Mouse (Mus musculus): ENCODE measurements around the gene Gm6358.
"Not testable (repeated sequence)": the region's sequence is repeated elsewhere in the genome, so short reads cannot be mapped to it uniquely, and the experiment has no call there.

Gene Gm6358

DNA sequence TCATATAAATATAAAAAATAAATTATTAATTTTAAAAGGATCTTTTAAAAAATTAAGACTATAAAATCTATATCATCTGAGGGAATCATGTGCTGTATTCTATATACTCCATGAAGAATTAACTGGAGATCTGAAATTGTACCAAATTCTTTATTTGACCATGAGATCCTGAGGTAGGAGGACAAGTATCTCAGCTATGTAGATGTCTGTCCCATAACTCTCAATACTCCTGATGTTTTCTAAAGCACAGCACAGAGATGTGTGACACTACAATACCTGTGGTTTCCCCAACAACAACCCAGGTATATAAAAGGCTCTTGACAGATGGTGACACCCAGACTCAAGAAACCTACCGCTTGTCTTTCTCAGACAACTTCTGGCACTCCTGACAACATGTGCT lies at the start of gene Gm6358:
TSS of gene Gm6358 (plus strand) at position 301 of the 400 bp plus-strand sequence.
- DNase-seq = no peak

DNA sequence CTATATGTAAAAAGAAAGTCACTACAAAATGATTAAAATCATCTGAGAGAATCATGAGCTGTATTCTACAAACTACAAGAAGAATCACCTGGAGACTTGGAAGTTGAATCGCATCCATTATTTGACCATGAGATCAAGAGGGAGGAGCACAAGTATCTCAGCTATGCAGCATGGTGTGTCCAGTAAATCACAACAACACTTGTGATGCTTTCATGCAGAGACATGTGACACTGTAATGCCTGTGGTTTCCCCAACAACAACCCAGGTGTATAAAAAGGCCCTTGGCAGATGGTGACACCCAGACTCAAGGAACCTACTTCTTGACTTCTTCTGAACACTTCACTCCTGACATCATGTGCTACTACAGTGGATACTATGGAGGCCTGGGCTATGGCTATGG lies 10.1 kb downstream of the Gm6358 start, which contains the start of gene Gm10061:
TSS of gene Gm10061 (plus strand) at position 301 of the 400 bp plus-strand sequence.
- no peak for DNase-seq

DNA sequence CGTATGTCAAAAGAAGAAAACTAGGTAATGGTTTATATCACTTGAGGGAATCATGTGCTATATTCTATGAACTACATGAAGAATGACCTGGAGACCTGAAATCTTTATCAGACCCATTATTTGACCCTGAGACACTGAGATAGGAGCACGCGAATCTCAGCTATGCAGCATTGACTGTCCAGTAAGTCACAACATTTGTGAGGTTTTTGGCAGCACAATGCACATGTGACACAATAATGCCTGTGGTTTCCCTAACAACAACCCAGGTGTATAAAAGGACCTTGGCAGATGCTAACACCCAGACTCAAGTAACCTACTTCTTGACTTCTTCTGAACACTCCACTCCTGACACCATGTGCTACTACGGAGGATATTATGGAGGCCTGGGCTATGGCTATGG lies 17.0 kb downstream of the Gm6358 start, which contains the start of gene Gm9789:
TSS of gene Gm9789 (plus strand) at position 301 of the 400 bp plus-strand sequence.
- DNase-seq = no peak

DNA sequence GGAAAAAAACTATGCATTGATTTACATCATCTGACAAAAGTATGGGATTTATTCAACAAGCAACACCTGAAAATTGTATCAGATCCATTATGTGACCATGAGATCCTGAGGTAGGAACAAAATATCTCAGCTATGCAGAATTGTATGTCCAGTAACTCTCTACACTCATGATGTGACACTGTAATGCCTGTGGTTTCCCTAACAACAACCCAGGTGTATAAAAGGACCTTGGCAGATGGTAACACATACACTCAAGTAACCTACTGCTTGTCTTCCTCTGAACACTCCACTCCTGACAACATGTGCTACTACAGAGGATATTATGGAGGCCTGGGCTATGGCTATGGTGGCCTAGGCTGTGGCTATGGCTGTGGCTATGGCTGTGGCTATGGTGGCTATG lies 28.5 kb downstream of the Gm6358 start, which contains the start of gene Gm7735:
TSS of gene Gm7735 (plus strand) at position 301 of the 400 bp plus-strand sequence.
- not testable (repeated sequence) for DNase-seq

DNA sequence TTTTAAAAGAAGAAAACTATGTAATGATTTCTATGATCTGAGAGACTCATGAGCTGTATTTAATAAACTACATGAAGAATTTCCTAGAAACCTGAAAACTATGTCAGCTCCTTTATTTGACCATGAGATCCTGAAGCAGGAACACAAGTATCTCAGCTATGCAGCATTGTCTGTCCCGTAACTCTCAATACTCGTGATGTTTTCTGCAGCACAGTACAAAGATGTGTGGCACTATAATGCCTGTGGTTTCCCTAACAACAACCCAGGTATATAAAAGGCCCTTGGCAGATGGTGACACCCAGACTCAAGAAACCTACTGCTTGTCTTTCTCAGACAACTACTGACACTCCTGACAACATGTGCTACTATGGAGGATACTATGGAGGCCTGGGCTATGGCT lies 33.8 kb downstream of the Gm6358 start, which contains the start of gene 1110057P08Rik:
TSS of gene 1110057P08Rik (plus strand) at position 301 of the 400 bp plus-strand sequence.
- DNase-seq = no peak

DNA sequence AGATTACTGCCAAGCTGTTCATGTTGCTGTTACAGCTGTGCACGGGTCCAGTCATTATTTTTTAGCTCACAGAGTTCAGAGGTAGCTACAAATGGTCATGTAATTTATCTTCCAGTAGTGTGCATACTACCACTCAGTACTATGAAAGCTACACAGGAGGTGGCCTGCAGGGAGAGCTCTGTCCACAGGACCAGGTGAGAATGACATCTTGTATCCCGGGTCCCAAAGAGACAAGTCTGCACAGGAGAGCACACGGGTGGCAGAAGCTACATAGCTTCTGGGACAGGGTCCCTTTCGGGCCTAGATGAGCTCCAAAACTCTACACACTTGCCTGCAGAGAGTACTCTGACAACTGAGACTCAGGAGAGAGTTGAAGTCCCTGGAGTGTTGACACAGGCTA lies 48.0 kb downstream of the Gm6358 start:
- DNase-seq = no peak

Data from spleen, adult 18-20 months (tissue).